Mouse (Mus musculus): ENCODE measurements around the gene Maged1. TPM values are rescaled to one million over a fixed set of nuclear protein-coding genes. Genes with fewer than 3 reads are reported as not detected.

Maged1 gene
- 844 and 938 TPM in 2 replicates for polyA plus RNA-seq (2015; fragmentation: Nextera tagmentation; extraction: Ambion mirVana)

DNA sequence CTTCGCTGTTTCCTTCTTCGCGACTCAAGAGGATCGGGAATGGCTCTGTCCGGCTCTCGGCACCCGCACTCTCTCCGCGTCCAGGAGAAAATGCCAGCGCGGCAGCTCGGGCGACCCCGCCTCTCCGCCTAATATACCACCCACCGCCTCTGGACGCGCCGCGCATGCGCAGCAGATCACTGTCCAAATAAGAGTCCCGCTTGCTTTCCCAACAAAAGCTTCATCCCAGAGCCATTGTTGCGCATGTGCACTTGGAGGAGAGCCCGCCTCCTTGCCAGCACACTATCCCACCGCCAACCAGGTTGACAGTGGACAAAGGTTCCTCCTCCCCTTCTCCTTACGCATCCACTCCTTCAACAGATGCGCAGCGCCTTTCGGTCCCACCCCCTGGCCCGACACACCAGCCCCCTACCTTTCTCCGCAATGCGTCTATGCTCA is at the start of gene Maged1:
Gene Maged1 (minus strand): TSS at position 226 of the 438 bp plus-strand sequence.
- H3K27me3 ChIP-seq, result no peaks in the 10 kb centered on the region
- peak; percentile 90 for ATAC-seq
- H3K4me2 ChIP-seq, result peak within 1 kb of the TSS; percentile 61
- H3K4me3 ChIP-seq, result peak within 1 kb of the TSS; percentile 59
- peak within 1 kb of the TSS; percentile 90 for H3K27ac ChIP-seq
- peaks cover 33% of the 10 kb centered on the region for H3K36me3 ChIP-seq (ENCODE audit: poor library complexity, severe bottlenecking)
- H3K4me1 ChIP-seq, result peaks cover 30% of the 10 kb centered on the region
- 12% methylated on average over 26 of the region's 32 CpGs for WGBS
- H3K9ac ChIP-seq, result peak within 1 kb of the TSS; percentile 84
- H3K9me3 ChIP-seq (replicated peaks), result no peaks in the 10 kb centered on the region

DNA sequence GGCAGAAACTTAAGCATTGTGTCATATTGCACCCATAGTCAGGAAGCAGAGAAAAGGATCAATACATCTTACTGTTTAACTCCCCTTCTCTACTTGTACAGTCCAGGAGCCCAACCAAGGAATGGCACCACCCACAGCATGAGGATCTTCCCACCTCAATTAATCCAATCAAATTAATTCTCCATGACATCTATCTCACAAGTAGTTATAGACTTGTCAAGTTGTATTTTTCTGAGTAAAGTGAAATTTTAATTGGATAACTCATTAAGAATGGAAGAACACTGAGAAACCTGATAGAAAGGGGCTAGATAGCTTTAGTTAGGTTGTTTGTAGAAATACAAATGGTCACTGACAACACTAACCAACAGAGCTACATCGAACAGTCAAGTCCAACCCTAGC is 38.3 kb upstream of the Maged1 start:
- no peaks in the 10 kb centered on the region for H3K4me1 ChIP-seq
- no peaks in the 10 kb centered on the region for H3K27me3 ChIP-seq
- no peak overlapping the region for H3K4me2 ChIP-seq
- no peaks in the 10 kb centered on the region for H3K9me3 ChIP-seq (replicated peaks)
- 73% methylated on average over 1 of the region's 1 CpGs for WGBS
- no peak overlapping the region for H3K9ac ChIP-seq
- ATAC-seq, result no peak
- H3K36me3 ChIP-seq (ENCODE audit: poor library complexity, severe bottlenecking), result no peaks in the 10 kb centered on the region
- H3K27ac ChIP-seq, result no peak overlapping the region
- no peak overlapping the region for H3K4me3 ChIP-seq

DNA sequence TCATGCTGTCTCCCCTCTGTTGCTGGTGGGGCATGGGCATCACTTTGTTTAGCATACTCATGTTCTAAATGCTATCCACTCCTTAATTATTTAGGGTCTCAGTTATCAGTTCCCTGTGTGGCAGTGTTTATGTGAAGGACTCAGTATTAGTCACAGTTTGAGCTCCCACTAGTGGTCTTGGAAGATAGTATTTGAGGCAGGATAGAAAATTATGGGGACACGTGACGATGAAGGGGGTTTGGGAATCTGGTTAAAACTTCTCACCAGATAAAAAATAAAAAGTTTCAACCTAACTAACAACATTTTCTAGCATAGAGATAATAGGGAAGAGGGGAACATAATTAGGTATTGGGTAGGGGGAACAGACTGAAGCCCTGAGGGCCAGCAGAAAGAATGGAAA is 22.8 kb upstream of the Maged1 start:
- Histone ChIP-seq H3K9ac (no peak overlapping the region), H3K27ac (no peak overlapping the region), H3K9me3 (replicated peaks) (no peaks in the 10 kb centered on the region), H3K4me1 (no peaks in the 10 kb centered on the region), H3K4me3 (no peak overlapping the region), H3K4me2 (no peak overlapping the region), H3K27me3 (no peaks in the 10 kb centered on the region), H3K36me3 (ENCODE audit: poor library complexity, severe bottlenecking) (no peaks in the 10 kb centered on the region)
- no peak for ATAC-seq
- 62% methylated on average over 2 of the region's 2 CpGs for WGBS

DNA sequence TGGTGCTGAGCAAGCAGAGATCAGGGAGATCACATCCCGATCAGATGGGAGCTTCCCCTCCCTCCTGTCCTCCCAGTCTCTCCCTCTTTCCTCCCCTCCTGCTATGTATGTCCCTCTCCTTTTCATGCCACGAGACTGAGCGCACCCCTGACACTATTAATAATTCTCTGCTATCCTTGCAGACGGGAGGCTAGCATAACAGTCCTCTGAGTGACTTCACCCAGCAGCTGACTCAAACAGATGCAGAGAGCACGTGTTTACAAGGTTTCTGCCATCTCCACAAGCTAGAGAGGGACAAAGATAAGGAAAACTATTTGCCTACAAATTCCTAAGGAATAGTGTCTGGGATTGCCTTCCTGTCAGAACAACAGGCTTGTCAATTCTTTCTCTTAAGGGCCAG is 20.4 kb upstream of the Maged1 start:
- Histone ChIP-seq H3K4me3 (no peak overlapping the region), H3K27ac (no peak overlapping the region), H3K9ac (no peak overlapping the region), H3K9me3 (replicated peaks) (no peaks in the 10 kb centered on the region), H3K27me3 (no peaks in the 10 kb centered on the region), H3K36me3 (ENCODE audit: poor library complexity, severe bottlenecking) (no peaks in the 10 kb centered on the region), H3K4me2 (no peak overlapping the region), H3K4me1 (no peaks in the 10 kb centered on the region)
- no peak for ATAC-seq
- 59% methylated on average over 5 of the region's 5 CpGs for WGBS

DNA sequence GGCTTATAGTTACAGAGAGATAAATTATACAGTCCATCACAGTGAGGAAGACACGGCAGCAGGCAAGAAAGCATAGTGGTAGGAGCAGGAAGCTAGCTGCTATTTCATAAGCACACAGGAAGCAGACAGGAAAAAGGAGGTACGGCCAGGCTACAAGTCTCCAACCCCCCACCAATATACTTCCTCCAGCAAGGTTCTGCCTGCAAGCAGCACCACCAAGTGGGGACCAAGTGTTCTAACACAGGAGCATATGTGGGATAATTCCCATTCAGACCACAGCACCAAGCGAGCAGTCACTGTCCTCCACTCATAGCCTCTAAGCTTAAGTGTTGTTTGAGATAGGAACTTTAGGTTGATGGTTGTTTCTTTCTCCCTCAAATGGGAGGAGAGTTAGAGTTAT is 6.3 kb upstream of the Maged1 start:
- no peak overlapping the region for H3K9ac ChIP-seq
- WGBS, result 59% methylated on average over 3 of the region's 3 CpGs
- no peaks in the 10 kb centered on the region for H3K36me3 ChIP-seq (ENCODE audit: poor library complexity, severe bottlenecking)
- H3K27ac ChIP-seq, result no peak overlapping the region
- H3K9me3 ChIP-seq (replicated peaks), result no peaks in the 10 kb centered on the region
- ATAC-seq, result no peak
- H3K4me3 ChIP-seq, result no peak overlapping the region
- no peaks in the 10 kb centered on the region for H3K27me3 ChIP-seq
- H3K4me2 ChIP-seq, result no peak overlapping the region
- H3K4me1 ChIP-seq, result 0 out of 2 replicates have a peak, but pooled peaks cover 3% of the 10 kb centered on the region

DNA sequence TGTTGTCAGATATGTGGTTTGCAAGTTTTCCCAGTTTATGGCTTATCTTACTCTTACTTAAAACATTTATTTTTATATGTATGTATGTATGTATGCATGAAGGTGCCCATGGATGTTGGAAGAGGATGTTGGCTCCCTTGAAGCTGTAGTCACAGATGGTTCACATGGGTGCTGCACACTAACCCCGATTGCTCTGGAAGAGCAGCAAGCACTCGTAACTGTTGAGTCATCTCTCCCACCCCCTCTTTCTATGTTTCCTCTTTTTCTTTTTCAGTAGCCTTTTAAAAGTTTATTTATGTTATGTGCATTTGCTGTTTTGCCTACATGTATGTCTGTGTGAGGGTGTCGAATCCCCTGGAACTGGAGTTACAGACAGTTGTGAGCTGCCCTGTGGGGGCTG is 4.0 kb upstream of the Maged1 start:
- Histone ChIP-seq H3K27me3 (no peaks in the 10 kb centered on the region), H3K9me3 (replicated peaks) (no peaks in the 10 kb centered on the region), H3K4me1 (peaks cover 8% of the 10 kb centered on the region), H3K27ac (no peak overlapping the region), H3K9ac (no peak overlapping the region), H3K4me3 (no peak overlapping the region), H3K4me2 (no peak overlapping the region), H3K36me3 (ENCODE audit: poor library complexity, severe bottlenecking) (no peaks in the 10 kb centered on the region)
- 82% methylated on average over 3 of the region's 3 CpGs for WGBS
- no peak for ATAC-seq

DNA sequence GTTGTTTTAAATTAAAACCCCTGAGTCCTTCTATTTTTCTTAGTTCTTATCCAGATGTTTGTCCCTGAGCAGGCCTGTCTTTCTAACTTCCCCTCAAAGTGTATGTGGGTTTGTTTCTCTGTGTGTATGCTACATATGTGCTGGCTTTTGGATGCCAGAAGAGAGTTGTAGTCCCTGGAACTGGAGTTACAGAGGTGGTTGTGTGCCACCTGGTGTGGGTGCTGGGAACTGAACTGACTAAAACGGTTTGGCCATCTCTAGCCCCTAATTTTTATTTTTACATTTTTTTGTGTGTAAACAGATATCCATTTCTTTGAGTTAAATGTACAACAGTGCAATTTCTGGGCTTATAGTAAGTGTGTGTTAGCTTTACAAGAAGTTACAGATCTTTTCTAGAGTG is 3.0 kb upstream of the Maged1 start:
- H3K36me3 ChIP-seq (ENCODE audit: poor library complexity, severe bottlenecking), result peaks cover 3% of the 10 kb centered on the region; the same call in 1 of the 2 replicates
- H3K27ac ChIP-seq, result peak overlapping the region; percentile 25; the same call in 1 of the 2 replicates
- no peak overlapping the region for H3K9ac ChIP-seq

DNA sequence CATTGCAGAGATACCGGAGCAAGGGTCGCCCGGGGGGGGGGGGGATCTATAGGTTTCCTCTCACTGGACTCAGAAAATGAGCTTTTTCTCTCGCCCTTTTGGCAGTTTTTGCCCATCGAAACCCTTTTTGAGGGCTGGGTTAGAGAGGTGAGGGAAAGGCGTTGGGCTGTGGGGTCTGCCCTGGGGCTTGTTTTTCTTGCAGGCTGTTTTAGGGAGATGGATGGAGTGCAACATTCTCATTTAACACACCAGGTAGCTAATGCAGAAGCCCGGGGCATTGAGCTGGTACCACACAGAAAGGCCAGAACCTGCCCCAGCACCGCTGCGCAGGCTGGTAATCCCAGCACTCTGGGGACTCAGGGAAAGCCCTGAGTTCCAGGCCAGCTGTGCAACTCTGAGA is 593 bp upstream of the Maged1 start:
- Histone ChIP-seq H3K27me3 (no peaks in the 10 kb centered on the region), H3K4me2 (peak overlapping the region; percentile 55), H3K36me3 (ENCODE audit: poor library complexity, severe bottlenecking) (peaks cover 27% of the 10 kb centered on the region), H3K9ac (peak overlapping the region; percentile 57), H3K9me3 (replicated peaks) (no peaks in the 10 kb centered on the region), H3K27ac (peak overlapping the region; percentile 90), H3K4me3 (peak overlapping the region; percentile 59), H3K4me1 (peaks cover 30% of the 10 kb centered on the region)
- WGBS, result 29% methylated on average over 9 of the region's 9 CpGs
- ATAC-seq, result no peak

More for the DNA sequence above, 3.0 kb upstream of the Maged1 start:
- Histone ChIP-seq H3K4me2 (no peak overlapping the region), H3K4me1 (peaks cover 11% of the 10 kb centered on the region), H3K9me3 (replicated peaks) (no peaks in the 10 kb centered on the region), H3K4me3 (no peak overlapping the region), H3K27me3 (no peaks in the 10 kb centered on the region)
- WGBS, result 18% methylated on average over 1 of the region's 1 CpGs
- no peak for ATAC-seq

DNA sequence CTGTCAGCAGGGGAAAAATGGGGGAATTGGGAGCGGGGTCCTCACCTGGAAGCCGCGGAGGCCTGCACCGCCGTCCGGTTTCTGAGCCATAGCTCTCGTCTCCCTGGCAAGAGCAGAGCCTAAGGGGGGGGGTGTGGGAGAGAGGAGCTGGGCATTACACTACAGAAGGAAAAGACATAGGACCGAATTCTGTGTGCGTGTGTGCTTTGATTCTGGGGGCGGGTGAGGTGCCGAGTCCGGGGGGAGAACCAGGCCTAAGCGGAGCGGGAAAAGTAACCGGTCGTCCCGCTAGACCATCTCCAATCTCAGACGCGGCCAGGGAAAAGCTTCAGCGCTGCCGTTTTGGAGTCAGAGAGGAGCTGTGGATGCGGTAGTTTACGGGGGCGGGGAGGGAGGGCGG is 737 bp downstream of the Maged1 start:
- peaks cover 40% of the 10 kb centered on the region for H3K36me3 ChIP-seq (ENCODE audit: poor library complexity, severe bottlenecking)
- ATAC-seq, result peak; percentile 6
- H3K4me1 ChIP-seq, result peaks cover 30% of the 10 kb centered on the region
- H3K4me2 ChIP-seq, result peak overlapping the region; percentile 61
- 23% methylated on average over 24 of the region's 25 CpGs for WGBS
- H3K9me3 ChIP-seq (replicated peaks), result no peaks in the 10 kb centered on the region
- H3K27me3 ChIP-seq, result no peaks in the 10 kb centered on the region
- peak overlapping the region; percentile 89 for H3K27ac ChIP-seq
- peak overlapping the region; percentile 84 for H3K9ac ChIP-seq
- H3K4me3 ChIP-seq, result peak overlapping the region; percentile 59

DNA sequence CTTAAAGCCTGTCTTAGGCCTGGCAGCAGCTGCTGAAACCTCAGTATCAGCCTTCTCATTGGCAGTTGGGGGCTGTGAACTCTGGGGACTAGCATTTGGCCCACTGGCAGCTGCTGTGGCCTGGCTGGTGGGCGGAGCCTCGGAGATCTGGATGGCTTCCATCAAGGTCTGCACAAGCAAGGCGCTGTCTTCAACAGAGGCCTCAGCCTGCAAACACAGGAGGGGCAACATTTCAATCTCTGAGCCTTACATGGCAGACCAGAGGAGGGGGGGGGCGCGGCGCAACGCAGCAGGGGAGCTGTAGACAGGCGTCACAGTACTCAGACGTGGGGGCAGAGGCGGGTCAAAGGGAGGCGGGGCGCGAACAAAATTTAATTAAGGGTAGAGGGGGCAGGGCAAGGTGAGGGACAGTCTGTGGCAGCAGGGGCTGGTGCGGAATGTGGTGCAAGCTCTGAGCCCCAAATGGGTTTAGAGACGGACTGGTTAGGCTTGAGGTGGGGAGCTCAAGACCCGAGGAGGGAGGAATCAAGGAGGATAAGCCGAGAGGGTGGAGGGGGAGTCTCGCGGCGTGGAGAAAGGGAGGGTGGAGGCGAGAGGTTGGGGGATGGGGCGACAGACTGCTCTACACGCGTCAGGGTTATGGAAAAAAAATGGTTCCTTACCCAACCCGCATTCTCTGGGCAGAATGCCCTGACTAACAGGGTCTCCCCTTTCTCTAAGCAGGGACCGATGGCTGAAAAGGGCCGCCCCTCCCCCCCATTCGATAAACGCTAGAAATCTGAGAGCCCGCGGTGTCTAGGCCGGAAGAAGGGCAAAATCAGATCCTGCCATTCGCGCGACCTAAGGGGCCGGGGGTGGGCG is 1.4 kb downstream of the Maged1 start:
- WGBS, result 11% methylated on average over 36 of the region's 37 CpGs
- peak; percentile 50 for ATAC-seq
- H3K27me3 ChIP-seq, result no peaks in the 10 kb centered on the region
- peaks cover 46% of the 10 kb centered on the region for H3K36me3 ChIP-seq (ENCODE audit: poor library complexity, severe bottlenecking)
- peak overlapping the region; percentile 59 for H3K4me3 ChIP-seq
- peak overlapping the region; percentile 61 for H3K4me2 ChIP-seq
- peak overlapping the region; percentile 89 for H3K27ac ChIP-seq
- H3K9ac ChIP-seq, result peak overlapping the region; percentile 84
- no peaks in the 10 kb centered on the region for H3K9me3 ChIP-seq (replicated peaks)
- H3K4me1 ChIP-seq, result peaks cover 30% of the 10 kb centered on the region

DNA sequence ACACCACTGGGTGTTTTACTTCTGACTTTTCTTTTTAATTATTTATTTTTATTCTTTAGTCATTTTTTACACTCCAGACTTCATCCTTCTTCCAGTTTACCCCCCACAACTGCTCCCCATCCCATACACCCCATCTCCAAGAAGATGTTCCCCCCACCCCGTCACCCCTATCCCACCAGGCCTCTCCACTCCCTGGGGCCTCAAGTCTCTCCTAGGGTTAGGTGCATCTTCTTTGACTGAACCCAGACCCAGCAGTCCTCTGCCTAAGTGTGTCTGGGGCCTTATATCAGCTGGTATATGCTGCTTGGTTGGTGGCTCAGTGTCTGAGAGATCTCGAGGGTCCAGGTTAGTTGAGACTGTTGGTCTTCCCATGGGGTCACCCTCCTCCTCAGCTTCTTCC is 7.6 kb downstream of the Maged1 start:
- no peak overlapping the region for H3K9ac ChIP-seq
- H3K27me3 ChIP-seq, result peaks cover 3% of the 10 kb centered on the region; the same call in 1 of the 2 replicates
- no peak overlapping the region for H3K4me3 ChIP-seq
- peaks cover 13% of the 10 kb centered on the region; the same call in 1 of the 2 replicates for H3K4me1 ChIP-seq
- H3K9me3 ChIP-seq (replicated peaks), result no peaks in the 10 kb centered on the region
- no peak overlapping the region for H3K27ac ChIP-seq
- 75% methylated on average over 2 of the region's 2 CpGs for WGBS
- peaks cover 43% of the 10 kb centered on the region for H3K36me3 ChIP-seq (ENCODE audit: poor library complexity, severe bottlenecking)
- no peak for ATAC-seq
- H3K4me2 ChIP-seq, result no peak overlapping the region

DNA sequence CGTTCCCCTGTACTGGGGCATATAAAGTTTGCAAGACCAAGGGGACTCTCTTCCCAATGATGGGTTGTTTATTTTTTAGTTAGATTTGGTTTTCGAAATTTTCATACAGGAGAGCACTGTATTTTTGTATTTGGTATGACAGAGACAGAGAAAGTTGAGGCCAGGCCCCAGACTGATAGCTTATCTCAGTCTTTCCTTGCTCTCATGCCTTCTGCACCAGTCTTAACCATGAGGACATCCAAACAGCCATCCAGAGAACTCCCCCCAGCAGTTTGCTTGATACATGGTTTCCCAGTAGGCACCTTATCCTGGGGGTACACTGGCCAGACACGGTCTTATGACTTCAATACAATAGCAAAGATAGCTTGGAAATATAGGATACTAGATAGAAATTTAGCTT is 11.6 kb downstream of the Maged1 start:
- 86% methylated on average over 3 of the region's 3 CpGs for WGBS
- H3K4me1 ChIP-seq, result no peaks in the 10 kb centered on the region
- no peak for ATAC-seq
- peaks cover 3% of the 10 kb centered on the region; the same call in 1 of the 2 replicates for H3K36me3 ChIP-seq (ENCODE audit: poor library complexity, severe bottlenecking)
- H3K4me3 ChIP-seq, result no peak overlapping the region
- H3K4me2 ChIP-seq, result no peak overlapping the region
- H3K9ac ChIP-seq, result no peak overlapping the region
- H3K9me3 ChIP-seq (replicated peaks), result no peaks in the 10 kb centered on the region
- H3K27ac ChIP-seq, result no peak overlapping the region
- peaks cover 3% of the 10 kb centered on the region; the same call in 1 of the 2 replicates for H3K27me3 ChIP-seq

Data from forebrain, embryonic 13.5 days (tissue).